Mouse (Mus musculus): ENCODE measurements at regions not wholly inside any gene's neighbourhood (a gene's known extent, or its start where the extent isn't known, plus 50 kb on each side); places are given as distances from the start of the nearest gene placed in this dataset.

DNA sequence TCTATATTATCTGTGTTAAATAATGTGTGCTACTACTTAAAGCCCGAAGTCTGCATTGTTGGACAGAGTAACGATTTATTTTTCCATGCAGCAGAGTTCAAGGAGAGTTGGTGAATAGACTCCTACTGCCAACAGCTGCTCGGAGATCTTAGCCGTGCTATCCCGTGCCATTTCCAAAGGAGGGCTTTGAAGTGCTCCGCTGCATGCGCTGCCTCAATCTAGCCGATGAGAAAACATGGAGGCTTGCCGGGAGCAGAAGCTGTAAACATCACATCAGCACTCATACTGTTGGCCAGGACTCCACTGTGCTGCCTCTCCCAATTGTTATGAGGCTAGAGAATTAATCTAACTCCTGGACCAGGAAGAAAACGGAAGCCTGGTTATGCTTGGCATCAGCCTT is 174.1 kb upstream of the Hnrnpa3 start:
- no peak for DNase-seq (ENCODE audit: inconsistent ontology term)

DNA sequence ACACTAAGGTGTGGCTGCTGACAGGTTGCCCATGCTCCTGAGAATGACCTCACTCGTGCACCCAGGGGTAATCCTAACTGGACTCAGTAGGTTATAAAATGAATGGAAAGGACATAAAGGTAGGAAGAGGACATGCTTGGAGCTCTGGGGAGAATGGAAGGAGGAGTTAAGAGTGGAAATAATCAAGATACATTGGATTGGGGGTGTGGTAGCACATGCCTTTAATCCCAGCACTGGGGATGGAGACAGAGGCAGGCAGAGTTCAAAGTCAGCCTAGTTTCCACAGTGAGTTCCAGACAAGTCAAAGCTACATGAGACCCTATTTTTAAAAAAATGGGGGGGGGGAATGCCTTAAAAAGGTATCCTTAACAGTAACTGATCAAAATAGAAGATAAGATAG is 167.9 kb upstream of the Hnrnpa3 start:
- no peak for DNase-seq (ENCODE audit: inconsistent ontology term)

GRCm38 (mm10) chr2:75491789-75492500 is 167.1 kb upstream of the Hnrnpa3 start:
- DNase-seq (ENCODE audit: inconsistent ontology term): peak; percentile 42

DNA sequence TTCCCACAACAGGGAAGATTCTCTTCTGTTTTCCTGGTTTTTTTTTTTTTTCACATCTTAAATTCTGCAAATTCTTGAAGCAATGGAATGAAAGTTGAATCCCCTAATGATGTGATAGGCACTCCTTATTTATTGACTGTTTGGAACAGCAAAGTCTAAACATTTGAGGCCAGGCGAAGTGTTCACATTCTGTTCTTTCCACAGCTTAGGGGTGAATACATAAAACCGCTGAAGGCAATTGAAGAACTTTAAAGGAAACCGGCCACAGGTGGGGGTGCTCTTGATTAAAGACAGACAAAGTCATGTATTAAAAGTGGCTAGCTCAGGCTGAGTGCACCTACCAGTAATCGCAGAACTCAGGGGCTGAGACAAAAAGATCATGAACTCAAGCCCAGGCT is 166.6 kb upstream of the Hnrnpa3 start:
- DNase-seq (ENCODE audit: inconsistent ontology term): no peak

DNA sequence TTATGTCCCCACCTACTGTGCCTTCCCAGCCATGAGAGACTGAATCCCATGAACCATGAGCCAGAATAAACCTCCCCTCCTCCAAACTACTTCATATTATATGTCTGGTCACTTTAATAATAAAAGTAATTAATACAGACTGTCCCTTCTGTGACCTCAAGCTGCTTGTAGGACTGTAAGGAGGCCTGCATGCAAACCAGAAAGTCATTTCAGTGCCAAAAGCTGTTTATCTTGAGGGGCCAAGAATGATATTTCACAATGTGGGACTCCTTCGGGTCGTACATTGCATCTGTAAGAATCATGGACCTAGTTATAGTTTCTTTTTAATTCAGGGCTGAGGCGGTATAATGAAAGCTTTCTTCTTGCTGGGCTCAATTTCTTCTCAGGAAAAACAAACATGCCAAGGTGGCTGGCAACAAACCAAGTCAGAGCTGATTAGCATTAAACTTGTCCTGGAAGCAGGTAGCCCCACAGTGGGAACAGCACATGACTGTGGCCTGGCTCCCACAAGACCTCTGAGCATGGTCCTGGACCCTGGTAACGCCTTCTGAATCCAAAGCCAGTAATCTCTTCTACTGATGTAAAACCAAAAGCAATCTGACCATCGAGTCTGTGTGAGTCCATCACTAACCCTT is 162.3 kb upstream of the Hnrnpa3 start:
- no peak for DNase-seq (ENCODE audit: inconsistent ontology term)

GRCm38 (mm10) chr2:75510223-75510622 is 148.8 kb upstream of the Hnrnpa3 start:
- DNase-seq (ENCODE audit: inconsistent ontology term): no peak

DNA sequence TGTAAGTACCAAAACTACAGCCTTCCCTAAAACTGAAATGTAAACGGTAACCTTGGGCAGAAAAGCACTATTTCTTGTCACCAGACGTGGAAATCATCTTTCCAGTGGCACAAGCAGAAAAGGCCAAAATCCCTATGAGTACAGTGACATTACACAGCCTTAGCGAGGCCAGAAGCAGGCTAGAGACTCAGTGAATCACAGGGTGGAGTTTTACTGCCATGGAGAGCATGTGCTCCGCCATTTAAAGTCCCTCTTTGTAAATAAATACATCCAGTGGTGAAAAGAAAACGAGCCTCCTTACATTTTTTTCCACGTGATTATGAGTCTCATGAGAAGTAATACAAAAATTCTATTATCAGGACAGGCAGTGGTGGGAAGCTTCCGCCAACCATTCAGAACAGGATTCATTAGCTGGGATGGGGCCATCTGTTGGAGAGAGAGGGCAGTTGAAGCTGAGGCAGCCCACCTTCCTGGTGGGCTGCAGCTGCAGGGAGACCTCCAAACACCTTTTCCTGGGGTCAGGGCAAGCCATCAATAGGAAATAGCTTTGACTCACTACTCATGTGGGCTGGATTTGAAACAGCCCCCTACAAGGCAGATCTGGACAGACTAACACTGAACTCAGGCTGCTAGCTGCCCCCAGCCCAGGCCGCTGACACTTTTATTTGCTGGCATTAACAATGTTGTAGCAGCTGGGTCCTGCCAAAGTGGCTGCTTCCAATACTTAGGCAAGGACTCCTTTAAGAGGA is 146.5 kb upstream of the Hnrnpa3 start:
- DNase-seq (ENCODE audit: inconsistent ontology term): no peak

- peak; percentile 17 for DNase-seq (ENCODE audit: inconsistent ontology term)
Measured at GRCm38 (mm10) chr2:75514171-75514570, 144.9 kb upstream of the Hnrnpa3 start.

DNA sequence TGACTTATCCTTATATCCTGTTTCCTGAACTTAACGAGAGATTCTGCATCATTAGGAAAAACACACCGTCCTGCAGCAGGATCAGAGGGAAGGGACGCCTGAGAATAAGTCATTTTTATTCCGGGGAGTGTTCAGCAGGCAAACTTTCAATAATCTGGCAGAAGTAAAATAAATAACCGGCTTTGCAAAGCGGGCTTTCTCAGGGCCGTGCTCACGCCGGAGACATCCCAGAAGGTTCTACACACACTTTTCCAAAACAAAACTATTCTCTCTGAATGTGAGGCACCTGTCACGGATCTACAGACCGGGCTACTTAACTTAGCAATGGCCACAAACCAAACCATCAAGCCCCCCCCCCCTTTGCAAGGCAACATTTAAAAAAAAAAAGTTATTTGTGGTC is 142.8 kb upstream of the Hnrnpa3 start:
- DNase-seq (ENCODE audit: inconsistent ontology term): no peak

- DNase-seq (ENCODE audit: inconsistent ontology term): no peak
Measured at GRCm38 (mm10) chr2:75517096-75517495, 142.0 kb upstream of the Hnrnpa3 start.

GRCm38 (mm10) chr2:75518607-75519006 is 140.5 kb upstream of the Hnrnpa3 start:
- DNase-seq (ENCODE audit: inconsistent ontology term): no peak

- DNase-seq (ENCODE audit: inconsistent ontology term): no peak
Measured at GRCm38 (mm10) chr2:75525562-75525961, 133.5 kb upstream of the Hnrnpa3 start.

- no peak for DNase-seq (ENCODE audit: inconsistent ontology term)
Measured at GRCm38 (mm10) chr2:75528706-75529105, 130.4 kb upstream of the Hnrnpa3 start.

GRCm38 (mm10) chr2:75538114-75538513 is 120.9 kb upstream of the Hnrnpa3 start:
- no peak for DNase-seq (ENCODE audit: inconsistent ontology term)

GRCm38 (mm10) chr2:75539726-75540125 is 119.3 kb upstream of the Hnrnpa3 start:
- no peak for DNase-seq (ENCODE audit: inconsistent ontology term)

GRCm38 (mm10) chr2:75542331-75542730 is 116.7 kb upstream of the Hnrnpa3 start:
- DNase-seq (ENCODE audit: inconsistent ontology term): no peak

DNA sequence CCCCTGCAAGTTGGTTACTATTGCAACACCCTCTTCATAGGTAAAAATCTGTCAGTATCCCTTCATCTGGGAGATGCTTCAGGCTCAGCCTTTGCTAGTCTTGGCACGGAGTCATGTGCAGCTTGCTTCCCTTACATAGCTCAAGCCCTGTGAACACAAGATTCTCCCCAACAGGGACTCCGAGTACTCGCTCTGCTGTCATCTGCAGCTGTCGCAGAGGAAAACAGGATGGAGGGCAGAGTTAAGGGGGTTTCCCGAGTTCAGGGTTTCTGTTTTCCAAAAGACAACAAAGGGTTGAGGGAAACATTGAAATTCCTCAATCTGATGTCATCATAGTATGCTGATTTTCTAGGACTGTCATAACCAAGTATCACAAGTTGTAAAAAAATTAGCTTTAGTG is 116.3 kb upstream of the Hnrnpa3 start:
- DNase-seq (ENCODE audit: inconsistent ontology term): no peak

DNA sequence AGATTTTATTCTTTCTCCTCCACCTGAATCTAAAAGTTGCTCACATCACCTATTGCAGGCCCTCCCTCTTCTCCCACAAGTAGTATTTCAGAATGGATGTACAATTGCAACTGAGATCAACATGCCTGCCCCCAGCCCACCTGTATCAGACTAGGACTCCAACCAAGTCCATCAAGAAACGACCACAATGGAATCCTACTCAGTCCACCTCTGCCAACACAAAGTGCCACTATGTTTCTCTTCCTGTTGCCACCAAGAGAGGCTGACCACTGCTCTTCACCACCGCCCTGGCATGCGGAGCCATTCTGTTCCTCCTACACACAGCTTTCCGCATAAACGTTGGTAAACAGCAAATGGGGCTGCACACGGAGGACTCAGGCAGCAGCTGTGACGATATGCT is 113.1 kb upstream of the Hnrnpa3 start:
- no peak for DNase-seq (ENCODE audit: inconsistent ontology term)

DNA sequence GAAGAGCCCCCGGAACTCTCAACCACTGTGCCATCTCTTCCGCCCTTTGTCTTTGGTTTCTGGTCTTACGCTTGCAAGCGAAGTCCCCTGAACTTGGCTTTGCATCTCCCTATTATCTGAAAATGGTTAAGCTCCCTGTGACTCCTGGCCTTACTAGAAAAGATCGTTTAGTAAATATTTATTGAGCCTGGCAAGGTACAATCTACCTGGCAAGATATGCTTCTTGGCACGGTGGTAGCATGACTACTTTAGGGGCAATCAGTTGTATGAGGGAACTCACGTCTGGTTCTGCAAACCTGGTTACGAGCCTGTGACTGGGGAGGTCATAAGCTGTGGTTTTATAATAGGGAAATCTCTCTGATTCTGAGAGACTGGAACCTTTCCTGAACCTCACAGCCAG is 103.4 kb upstream of the Hnrnpa3 start:
- no peak for DNase-seq (ENCODE audit: inconsistent ontology term)

GRCm38 (mm10) chr2:75556744-75557143 is 102.3 kb upstream of the Hnrnpa3 start:
- peak; percentile 10 for DNase-seq (ENCODE audit: inconsistent ontology term)

DNA sequence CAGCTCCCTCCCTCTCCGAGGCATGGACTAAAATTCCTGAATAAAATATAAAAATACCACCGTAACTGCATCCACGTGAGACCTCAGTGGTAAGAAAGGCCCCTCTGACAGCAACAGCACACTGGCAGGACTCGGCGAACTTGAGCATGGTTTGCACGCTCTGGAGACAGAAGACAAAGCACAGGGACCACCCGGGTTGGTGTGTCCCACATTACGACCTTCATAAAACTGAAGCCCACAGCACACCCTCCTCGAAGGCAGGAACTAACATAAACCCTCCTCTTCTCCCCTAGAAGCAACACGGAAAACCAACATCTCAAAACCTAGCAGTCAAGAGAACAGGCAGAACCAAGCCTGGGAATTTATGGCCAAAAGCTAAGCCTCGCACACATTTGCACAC is 101.7 kb upstream of the Hnrnpa3 start:
- DNase-seq (ENCODE audit: inconsistent ontology term): no peak

GRCm38 (mm10) chr2:75559920-75560319 is 99.1 kb upstream of the Hnrnpa3 start:
- no peak for DNase-seq (ENCODE audit: inconsistent ontology term)

Data from Muller cell, postnatal 12 days (primary cell).